9 mouse cellular contexts compared by ENCODE assay signal in the genomic region with DNA sequence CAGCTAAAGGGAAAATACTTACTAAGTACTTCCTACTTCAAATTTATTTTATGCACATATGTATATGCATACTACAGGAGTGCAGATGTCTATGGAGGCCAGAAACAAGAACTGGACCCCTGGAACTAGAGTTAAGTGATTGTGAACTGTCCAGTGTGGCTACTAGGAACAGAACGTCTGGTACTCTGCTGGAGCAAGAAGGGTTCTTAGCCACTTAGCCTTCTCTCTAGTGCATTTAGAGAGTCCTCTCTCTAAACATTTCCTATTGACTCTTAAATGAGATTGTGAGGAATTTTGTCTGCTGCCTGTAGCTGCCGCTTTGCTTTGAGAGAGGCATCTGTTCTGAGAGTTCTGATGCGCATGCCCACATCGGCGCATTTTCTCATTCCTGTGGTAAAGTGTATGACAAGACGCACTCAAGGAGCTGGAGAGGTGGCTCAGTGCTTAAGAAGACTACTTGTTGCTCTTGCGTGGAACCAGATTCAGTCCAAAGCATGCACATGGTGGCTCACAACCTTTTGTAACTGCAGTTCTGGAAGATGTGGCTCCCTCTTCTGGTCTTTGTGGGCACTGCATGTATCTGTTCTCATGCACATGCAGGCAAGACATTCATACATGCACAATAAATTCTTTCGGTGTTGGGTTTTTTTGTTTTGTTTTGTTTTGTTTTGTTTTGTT.
DNase-seq lines count a peak whose midpoint lies in the region; ATAC-seq and TF ChIP-seq lines count a peak whose summit lies in the region.
"Had no signal": no experiment of that assay in that cellular context is flagged by ENCODE, and none has a peak within 500 bp of the region (broad histone marks: within the 10 kb centered on the region; RNA-seq: fewer than 3 reads in every experiment).

No protein-coding gene starts in this region.

- no peaks in the 10 kb centered on the region for H3K27me3 ChIP-seq in hindbrain, embryonic 10.5 days (ENCODE audit: insufficient read depth, poor library complexity, severe bottlenecking)
- no peaks in the 10 kb centered on the region for H3K27me3 ChIP-seq in hindbrain, embryonic 13.5 days
- H3K27me3 ChIP-seq in limb, embryonic 11.5 days (ENCODE audit: control insufficient read depth, insufficient read depth, low read length), result no peaks in the 10 kb centered on the region
- no peaks in the 10 kb centered on the region for H3K27me3 ChIP-seq in testis, adult 2 months (ENCODE audit: control insufficient read depth, insufficient read depth, low read length)
- H3K27me3 ChIP-seq: embryonic facial prominence, embryonic 12.5 days had no signal

- no peak overlapping the region for H3K4me2 ChIP-seq in hindbrain, embryonic 13.5 days
- H3K4me2 ChIP-seq in limb, embryonic 11.5 days (ENCODE audit: low read depth, severe bottlenecking), result no peak overlapping the region
- H3K4me2 ChIP-seq: embryonic facial prominence, embryonic 12.5 days had no signal

- no peak for TF ChIP-seq POLR2A in cortical plate, adult 2 months (IDR thresholded peaks at IDR 0.05; ENCODE audit: extremely low read depth, insufficient read depth, low read length)
- no peak for TF ChIP-seq POLR2A in testis, adult 2 months (IDR thresholded peaks at IDR 0.05; ENCODE audit: control insufficient read depth, low read depth, low read length)

- WGBS in hindbrain, embryonic 10.5 days, result 89% methylated on average over 8 of the region's 8 CpGs
- 91% methylated on average over 8 of the region's 8 CpGs for WGBS in hindbrain, embryonic 13.5 days
- 91% methylated on average over 8 of the region's 8 CpGs for WGBS in limb, embryonic 11.5 days

- H3K4me1 ChIP-seq in hindbrain, embryonic 10.5 days (replicated peaks), result peaks cover 10% of the 10 kb centered on the region
- peaks cover 30% of the 10 kb centered on the region for H3K4me1 ChIP-seq in hindbrain, embryonic 13.5 days (replicated peaks)
- no peaks in the 10 kb centered on the region for H3K4me1 ChIP-seq in cortical plate, adult 2 months (ENCODE audit: control insufficient read depth, insufficient read depth, low read length)
- no peaks in the 10 kb centered on the region for H3K4me1 ChIP-seq in limb, embryonic 11.5 days (ENCODE audit: control insufficient read depth, insufficient read depth, low read length)
- no peaks in the 10 kb centered on the region for H3K4me1 ChIP-seq in testis, adult 2 months (ENCODE audit: control insufficient read depth, insufficient read depth, low read length)
- H3K4me1 ChIP-seq: embryonic facial prominence, embryonic 12.5 days had no signal

- TF ChIP-seq CTCF in cortical plate, adult 2 months (IDR thresholded peaks at IDR 0.05; ENCODE audit: extremely low read depth, insufficient read depth, low read length), result peak; percentile 47
- TF ChIP-seq CTCF in testis, adult 2 months (IDR thresholded peaks at IDR 0.05; ENCODE audit: control insufficient read depth, insufficient read depth, insufficient replicate concordance, low read depth, low read length), result peak; percentile 37; the same call in 1 of the 2 replicates

- ATAC-seq in hindbrain, embryonic 13.5 days (ENCODE audit: low FRiP score), result no peak
- ATAC-seq in limb, embryonic 11.5 days (ENCODE audit: insufficient number of reproducible peaks, low FRiP score, low TSS enrichment, low read depth), result no peak

- H3K9me3 ChIP-seq in hindbrain, embryonic 10.5 days, result no peaks in the 10 kb centered on the region
- H3K9me3 ChIP-seq in hindbrain, embryonic 13.5 days, result no peaks in the 10 kb centered on the region
- H3K9me3 ChIP-seq in limb, embryonic 11.5 days (ENCODE audit: control insufficient read depth, low read length), result no peaks in the 10 kb centered on the region
- H3K9me3 ChIP-seq: embryonic facial prominence, embryonic 12.5 days had no signal

- no peak overlapping the region for H3K4me3 ChIP-seq in hindbrain, embryonic 10.5 days
- no peak overlapping the region for H3K4me3 ChIP-seq in hindbrain, embryonic 13.5 days
- no peak overlapping the region for H3K4me3 ChIP-seq in cortical plate, adult 2 months (ENCODE audit: insufficient read depth, low read length)
- no peak overlapping the region for H3K4me3 ChIP-seq in limb, embryonic 11.5 days (ENCODE audit: low read depth, low read length)
- no peak overlapping the region for H3K4me3 ChIP-seq in testis, adult 2 months (ENCODE audit: control insufficient read depth, low read depth, low read length)
- H3K4me3 ChIP-seq: embryonic facial prominence, embryonic 12.5 days had no signal

- no peaks in the 10 kb centered on the region for H3K36me3 ChIP-seq in hindbrain, embryonic 10.5 days
- no peaks in the 10 kb centered on the region for H3K36me3 ChIP-seq in hindbrain, embryonic 13.5 days
- no peaks in the 10 kb centered on the region for H3K36me3 ChIP-seq in limb, embryonic 11.5 days (ENCODE audit: control insufficient read depth, insufficient read depth, low read length)
- no peaks in the 10 kb centered on the region for H3K36me3 ChIP-seq in testis, adult 2 months (ENCODE audit: control insufficient read depth, insufficient read depth, low read length)
- H3K36me3 ChIP-seq: embryonic facial prominence, embryonic 12.5 days had no signal

- no peak overlapping the region for H3K27ac ChIP-seq in hindbrain, embryonic 10.5 days
- no peak overlapping the region for H3K27ac ChIP-seq in hindbrain, embryonic 13.5 days
- no peak overlapping the region for H3K27ac ChIP-seq in cortical plate, adult 2 months (ENCODE audit: insufficient read depth, low read length)
- H3K27ac ChIP-seq in limb, embryonic 11.5 days (replicated peaks; ENCODE audit: low read depth, low read length), result no peak overlapping the region
- H3K27ac ChIP-seq in testis, adult 2 months (ENCODE audit: control insufficient read depth, insufficient read depth, low read depth, low read length), result no peak overlapping the region
- H3K27ac ChIP-seq: embryonic facial prominence, embryonic 12.5 days had no signal

- peak; percentile 55 for DNase-seq in hindbrain, embryonic 10.5 days (ENCODE audit: low spot score)
- peak; percentile 15 for DNase-seq in 3134 (ENCODE audit: extremely low read depth, insufficient read length, low spot score)
- DNase-seq in NIH3T3 (ENCODE audit: low read depth), result peak; percentile 41
- peak; percentile 74 for DNase-seq in limb, embryonic 11.5 days (ENCODE audit: low spot score)
- no peak for DNase-seq in ovary, postnatal 10 days (ENCODE audit: low spot score)

- H3K9ac ChIP-seq in hindbrain, embryonic 13.5 days, result no peak overlapping the region
- no peak overlapping the region for H3K9ac ChIP-seq in limb, embryonic 11.5 days (ENCODE audit: low read length)
- H3K9ac ChIP-seq: embryonic facial prominence, embryonic 12.5 days had no signal
